Mouse (Mus musculus): ENCODE results near the gene Dlx3. TPM values are rescaled to one million over a fixed set of nuclear protein-coding genes. Genes with fewer than 3 reads are reported as not detected.

Gene Dlx3
- total RNA-seq, 2 experiments from 2014 or later = not detected

- DNase-seq (ENCODE audit: low spot score in 2 of 2) = no peak
Observed at GRCm38 (mm10) chr11:95121161-95122099, 1.5 kb downstream of the Dlx3 start.

GRCm38 (mm10) chr11:95122100-95122489 lies 2.2 kb downstream of the Dlx3 start:
- DNase-seq (ENCODE audit: low spot score in 2 of 2) = no peak

- DNase-seq (ENCODE audit: low spot score in 2 of 2) = no peak
Observed at GRCm38 (mm10) chr11:95125366-95125948, 5.5 kb downstream of the Dlx3 start.

- DNase-seq (ENCODE audit: low spot score in 2 of 2) = no peak
Observed at GRCm38 (mm10) chr11:95126272-95127245, 6.6 kb downstream of the Dlx3 start.

DNA sequence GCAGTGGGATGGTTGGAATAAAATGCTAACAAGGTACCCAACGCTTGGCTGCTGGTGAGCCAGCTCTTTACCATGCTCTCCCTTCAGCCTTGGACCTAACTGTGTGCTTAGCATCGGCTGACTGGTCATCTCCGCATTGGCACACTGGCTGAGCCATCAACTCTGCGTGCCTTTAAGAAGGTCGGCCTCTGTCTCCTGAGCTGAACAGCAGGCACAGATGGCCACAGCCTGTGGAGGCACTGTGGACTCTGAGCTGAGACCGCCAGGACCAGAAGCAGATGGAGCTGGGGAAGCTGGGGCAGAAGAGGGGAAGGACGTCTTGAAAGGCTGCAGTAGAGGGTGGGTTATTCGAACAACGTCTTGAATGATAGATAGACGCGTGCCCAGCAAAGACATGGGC lies 8.4 kb downstream of the Dlx3 start:
- no peak for DNase-seq (ENCODE audit: low spot score in 2 of 2)

DNA sequence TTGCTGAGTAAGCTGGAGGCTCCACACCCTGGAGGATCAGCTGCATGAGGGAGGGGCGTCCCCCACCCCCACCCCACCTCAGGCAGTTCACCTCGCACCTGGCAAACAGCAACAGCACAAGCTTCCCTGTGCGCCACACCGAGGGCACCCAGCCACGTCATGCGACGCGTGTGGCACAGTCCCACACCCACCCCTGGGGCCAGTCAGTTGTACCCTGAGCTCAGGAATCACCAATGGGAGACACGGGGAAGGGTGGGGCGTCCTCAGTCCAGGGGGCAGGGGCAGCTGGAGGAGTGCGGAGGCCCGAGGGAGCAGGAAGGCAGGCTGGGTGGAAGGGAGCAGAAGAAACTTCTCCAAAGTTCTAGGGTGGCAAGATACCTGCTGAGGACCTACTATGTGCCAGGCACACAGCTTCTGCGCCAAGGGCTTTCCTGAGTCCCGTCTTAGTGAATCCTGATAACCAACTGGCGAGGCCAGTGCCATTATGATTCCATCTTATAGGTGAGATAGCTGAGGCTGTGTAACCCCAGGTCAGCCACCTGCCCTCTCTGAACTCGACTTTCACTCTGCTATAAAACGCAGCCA lies 10.8 kb downstream of the Dlx3 start:
- DNase-seq (ENCODE audit: low spot score in 2 of 2) = no peak

- no peak for DNase-seq (ENCODE audit: low spot score in 2 of 2)
Observed at GRCm38 (mm10) chr11:95133321-95133720, 13.4 kb downstream of the Dlx3 start.

DNA sequence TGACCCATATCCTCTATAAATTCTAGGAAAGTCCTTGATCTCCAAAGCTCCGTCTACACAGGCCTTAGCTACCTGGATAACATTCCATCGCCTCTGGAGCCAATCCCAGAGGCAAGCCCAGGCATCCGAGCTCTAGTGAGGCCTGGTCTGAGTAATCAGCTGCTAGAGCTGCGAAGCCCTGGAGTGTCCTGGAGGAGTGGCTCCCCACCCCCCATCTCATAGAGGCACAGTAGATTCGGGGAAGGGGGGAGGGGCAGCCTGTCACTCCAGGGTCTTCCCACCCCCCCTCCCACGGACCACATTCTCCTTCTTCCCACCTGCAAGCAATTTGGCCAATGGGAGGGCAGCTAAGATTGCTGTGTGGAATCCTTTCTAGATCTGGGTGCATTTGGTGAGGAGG lies 17.4 kb downstream of the Dlx3 start:
- no peak for DNase-seq (ENCODE audit: low spot score in 2 of 2)

DNA sequence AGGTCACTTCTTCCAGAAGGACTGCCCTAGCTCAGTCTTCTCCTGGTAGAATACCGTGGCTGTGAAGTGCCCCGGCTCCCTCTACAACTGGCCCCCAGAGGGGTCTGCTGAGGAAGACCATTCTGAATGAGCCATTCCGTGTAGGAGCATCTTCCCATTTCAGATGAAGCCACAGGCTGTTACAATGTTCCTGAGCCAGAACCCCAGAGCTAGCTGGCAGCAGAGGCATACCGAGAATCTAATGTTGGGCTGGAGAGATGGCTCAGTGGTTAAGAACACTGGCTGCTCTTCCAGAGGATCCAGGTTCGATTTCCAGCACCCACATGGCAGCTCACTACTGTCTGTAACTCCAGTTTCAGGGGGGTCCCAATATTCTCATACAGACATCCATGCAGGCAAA lies 20.0 kb downstream of the Dlx3 start:
- DNase-seq (ENCODE audit: low spot score in 2 of 2) = no peak

- DNase-seq (ENCODE audit: low spot score in 2 of 2) = no peak
Observed at GRCm38 (mm10) chr11:95142258-95142657, 22.3 kb downstream of the Dlx3 start.

DNA sequence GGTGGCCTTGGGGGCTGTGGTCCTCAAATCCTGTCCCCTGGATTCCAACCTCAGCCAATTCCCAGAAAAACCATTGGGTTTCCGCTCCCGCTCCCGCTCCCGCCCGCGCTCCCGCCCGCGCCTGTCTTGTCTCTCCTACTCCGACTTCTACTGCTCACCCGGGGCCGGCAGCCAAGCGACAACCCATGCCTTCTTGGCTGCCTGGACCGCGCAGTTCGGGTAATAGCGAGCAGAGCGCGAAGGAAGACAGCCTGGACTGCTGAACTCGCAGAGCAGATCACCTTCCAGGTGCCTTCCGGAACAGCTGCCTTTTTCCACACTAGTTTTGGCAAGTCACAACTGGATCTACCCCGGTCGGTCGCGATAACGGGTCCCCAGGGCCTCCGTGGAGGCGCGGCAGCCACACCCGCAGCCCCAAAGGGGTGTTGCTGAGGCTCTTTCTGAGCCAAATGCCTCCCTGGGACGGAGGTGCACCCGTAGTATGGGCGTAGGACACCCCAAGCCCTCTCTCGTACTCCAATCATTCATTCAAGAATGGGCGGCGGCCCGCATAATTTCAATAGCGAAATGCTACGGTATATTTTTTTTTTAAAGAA lies 23.2 kb downstream of the Dlx3 start:
- no peak for DNase-seq (ENCODE audit: low spot score in 2 of 2)

DNA sequence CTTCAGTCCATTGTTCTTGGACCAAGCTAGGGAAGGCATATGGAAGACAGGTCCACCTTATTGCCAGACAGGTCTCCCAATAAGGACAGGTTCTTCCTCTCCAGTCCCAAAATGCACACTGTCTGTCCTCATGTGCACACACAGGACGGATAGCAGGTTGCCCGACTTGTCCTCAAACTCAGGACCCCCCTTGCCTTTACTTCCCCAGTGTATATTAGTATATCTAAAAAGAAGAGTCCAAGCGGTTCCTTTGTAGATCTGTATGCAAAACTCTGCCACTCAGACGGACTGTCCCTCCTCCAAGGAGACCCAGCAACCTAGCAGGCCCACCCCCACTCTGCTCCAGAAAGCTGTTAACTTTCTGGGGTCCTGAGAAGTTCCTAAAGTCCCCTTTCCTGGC lies 23.7 kb downstream of the Dlx3 start:
- no peak for DNase-seq (ENCODE audit: low spot score in 2 of 2)

DNA sequence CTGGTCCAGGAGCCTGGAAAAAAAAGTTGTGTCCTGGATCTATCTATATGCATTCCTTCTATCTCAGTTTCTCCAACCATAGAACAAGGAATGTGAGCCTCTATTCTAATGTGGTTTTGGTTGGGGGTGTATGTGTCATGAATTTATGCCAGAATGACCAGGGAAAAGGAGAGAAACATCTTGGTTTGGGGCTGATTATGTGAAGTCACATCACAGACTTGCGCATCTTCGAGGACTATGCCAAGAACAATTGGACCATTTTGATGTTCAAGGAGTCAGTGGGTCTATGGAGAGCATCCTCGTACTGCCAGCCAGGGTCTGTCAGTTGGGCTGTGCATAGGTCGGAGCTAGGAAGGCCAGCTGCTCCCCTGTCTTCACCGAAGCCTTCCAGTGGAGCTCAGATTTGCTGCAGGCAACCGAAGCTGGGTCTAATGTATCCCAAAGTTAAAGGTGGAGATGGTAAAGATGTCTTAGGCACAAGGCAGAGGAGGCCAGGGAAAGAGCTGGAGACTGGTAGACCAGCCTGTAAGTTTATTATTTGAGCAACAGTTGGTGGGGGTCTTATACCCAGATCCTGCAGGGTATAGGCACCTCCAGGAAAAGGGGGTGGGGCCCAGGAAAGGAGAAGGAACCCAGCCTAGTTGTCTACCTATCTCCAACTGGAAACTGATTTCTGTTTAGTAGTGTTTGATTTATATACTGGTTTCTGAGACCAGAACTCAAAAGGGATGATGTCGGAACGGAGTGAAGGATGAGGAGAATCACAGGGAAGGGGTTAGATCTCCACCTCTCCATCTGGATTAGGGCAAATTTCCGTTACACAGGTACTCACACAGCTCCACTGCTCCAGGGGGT lies 24.4 kb downstream of the Dlx3 start:
- no peak for DNase-seq (ENCODE audit: low spot score in 2 of 2)

DNA sequence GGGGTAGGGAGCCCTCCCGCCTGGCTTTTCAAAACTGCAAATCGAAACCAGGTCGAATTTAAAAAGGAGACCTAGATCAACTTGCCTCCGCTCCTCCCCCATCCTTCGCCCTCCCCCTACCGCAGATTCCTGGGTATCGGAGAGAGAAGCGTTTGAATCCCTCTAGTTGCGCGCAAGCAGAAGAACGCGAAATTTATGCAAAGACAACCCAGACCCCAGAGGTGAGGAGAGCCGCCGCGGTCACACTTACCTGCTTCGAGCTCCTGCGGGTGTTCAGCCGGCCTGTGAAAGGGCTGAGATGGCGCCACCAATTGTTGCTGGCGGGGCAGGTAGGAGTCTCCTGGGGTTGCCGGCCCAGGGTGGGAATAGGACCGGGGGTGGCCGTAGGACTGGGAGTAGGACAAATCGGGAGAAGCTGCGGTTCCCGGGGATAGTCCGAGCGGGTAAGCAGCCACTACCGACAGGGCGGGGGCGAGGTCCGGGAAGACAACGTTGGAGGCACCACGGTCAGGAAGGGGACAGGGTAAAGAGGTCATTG lies 25.1 kb downstream of the Dlx3 start:
- no peak for DNase-seq (ENCODE audit: low spot score in 2 of 2)

- DNase-seq (ENCODE audit: low spot score in 2 of 2) = peak; percentile 25 to 35
Observed at GRCm38 (mm10) chr11:95145851-95146403, 26.0 kb downstream of the Dlx3 start, which contains the start of gene Dlx4. Gene Dlx4 (minus strand): TSS chr11:95146263.

DNA sequence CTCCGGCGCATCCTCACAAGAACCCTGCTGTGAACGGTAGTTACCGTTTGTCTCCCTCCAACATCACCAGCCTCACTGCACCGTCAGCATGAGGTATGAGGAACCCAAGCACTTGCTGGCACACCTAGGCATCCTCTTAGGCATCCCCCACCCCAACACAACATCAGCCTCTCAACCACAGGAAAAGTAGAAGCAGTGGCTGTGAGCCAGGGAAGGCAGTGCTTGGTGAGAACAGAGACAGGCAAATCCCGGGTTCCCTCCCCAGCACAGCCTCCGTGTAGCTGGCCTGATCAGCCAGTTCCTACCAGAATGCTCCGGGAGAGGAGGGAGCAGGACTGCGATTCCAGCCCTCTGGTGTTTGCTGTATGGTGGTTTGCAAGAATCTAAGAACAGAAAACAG lies 28.8 kb downstream of the Dlx3 start:
- no peak for DNase-seq (ENCODE audit: low spot score in 2 of 2)

GRCm38 (mm10) chr11:95149462-95150268 lies 29.7 kb downstream of the Dlx3 start:
- DNase-seq (ENCODE audit: low spot score in 2 of 2) = no peak

All from layer of hippocampus, postnatal 10 days (tissue).